Mouse (Mus musculus) lung, adult 2 months (tissue): ENCODE data around the gene Dctpp1.

ENCODE experiments used
- CTCF ChIP-seq: fragments of 200-500 bp; IDR thresholded peaks from 2 replicates; pipeline ENCODE4 v1.5.1; 2011; ENCODE audit warnings: mild to moderate bottlenecking, low read length, control low read depth; ENCODE audit not compliant: insufficient read depth
- POLR2A ChIP-seq: fragments of 200-500 bp; IDR thresholded peaks from 2 replicates; pipeline ENCODE4 v1.6.1; 2011; ENCODE audit warnings: low read depth, mild to moderate bottlenecking, control low read depth, low read length, borderline replicate concordance; ENCODE audit errors: extremely low read depth

DNA sequence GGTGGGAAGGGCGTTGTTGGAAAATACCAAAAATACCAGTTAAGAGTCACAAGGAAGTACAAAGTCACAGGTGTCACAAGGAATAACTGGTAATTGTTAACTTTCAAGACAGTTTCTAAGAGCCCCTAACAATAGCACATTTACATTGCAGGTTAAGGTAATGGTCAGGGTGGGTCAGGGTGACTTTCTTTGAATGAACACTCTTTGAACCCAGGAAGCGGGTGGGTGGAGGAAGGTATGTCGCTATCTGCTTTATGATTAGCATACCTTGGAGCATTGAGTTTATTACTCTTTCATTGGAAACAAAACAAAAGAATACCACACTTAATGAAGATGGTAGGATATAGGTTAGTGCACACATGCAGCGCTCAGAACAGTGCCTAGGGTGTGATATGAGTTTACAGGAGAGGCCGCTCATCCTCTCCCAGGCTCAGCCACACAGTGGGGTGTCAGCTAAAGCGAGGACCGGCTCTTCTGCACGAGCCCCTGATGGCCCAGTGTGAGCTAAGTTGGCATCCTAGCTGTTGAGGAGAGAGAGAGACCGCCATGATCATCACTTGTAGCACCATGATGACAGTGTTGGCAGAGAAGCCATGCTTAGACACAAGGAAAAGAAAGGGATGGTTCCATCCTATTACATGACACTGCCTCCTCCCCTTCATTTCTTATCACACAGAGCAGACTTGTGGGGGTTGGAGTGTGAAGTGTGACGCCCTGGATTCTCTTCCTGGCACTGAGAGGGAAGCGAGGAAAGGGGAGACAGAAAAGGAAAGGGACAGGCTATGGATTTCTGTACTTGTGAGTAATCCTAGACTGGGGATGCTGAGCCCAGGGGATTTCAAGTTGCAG lies 35.1 kb downstream of the Dctpp1 start:
- TF ChIP-seq CTCF (no peak), POLR2A (no peak)
